Mouse (Mus musculus): ENCODE measurements around the gene N4bp2l2. TPM values are rescaled to one million over a fixed set of nuclear protein-coding genes. Genes with fewer than 3 reads are reported as not detected.

The N4bp2l2 gene
- polyA plus RNA-seq, 2 experiments = 35.0 to 57.3 TPM

GRCm38 (mm10) chr5:150629692-150630091 lies 36.3 kb downstream of the N4bp2l2 start:
- DNase-seq (ENCODE audit: low spot score) = no peak
- H3K27me3 ChIP-seq (ENCODE audit: control insufficient read depth, insufficient read depth, low read length) = no peaks in the 10 kb centered on the region
- H3K4me2 ChIP-seq (replicated peaks; ENCODE audit: low read depth, low read length, severe bottlenecking) = no peak overlapping the region
- H3K9me3 ChIP-seq (ENCODE audit: control insufficient read depth, low read length) = no peaks in the 10 kb centered on the region
- H3K4me3 ChIP-seq (replicated peaks; ENCODE audit: low read length) = no peak overlapping the region
- no peak overlapping the region for H3K27ac ChIP-seq (replicated peaks; ENCODE audit: low read depth, low read length)
- TF ChIP-seq POLR2A (IDR thresholded peaks at IDR 0.05; ENCODE audit: borderline replicate concordance, extremely low read depth, insufficient read depth, insufficient read length) = no peak
- ATAC-seq (ENCODE audit: low FRiP score, low read depth) = no peak
- H3K36me3 ChIP-seq (ENCODE audit: control insufficient read depth, insufficient read depth, low read length) = peaks cover 11% of the 10 kb centered on the region; the same call in 1 of the 2 replicates
- H3K9ac ChIP-seq (ENCODE audit: low read depth, low read length, severe bottlenecking) = no peak overlapping the region
- H3K4me1 ChIP-seq (ENCODE audit: control insufficient read depth, insufficient read depth, low read length) = no peaks in the 10 kb centered on the region
- 83% methylated on average over 2 of the region's 2 CpGs for WGBS

GRCm38 (mm10) chr5:150629272-150629671 lies 36.7 kb downstream of the N4bp2l2 start:
- Histone ChIP-seq H3K4me2 (replicated peaks; ENCODE audit: low read depth, low read length, severe bottlenecking) (no peak overlapping the region), H3K9me3 (ENCODE audit: control insufficient read depth, low read length) (no peaks in the 10 kb centered on the region), H3K36me3 (ENCODE audit: control insufficient read depth, insufficient read depth, low read length) (peaks cover 14% of the 10 kb centered on the region; the same call in 1 of the 2 replicates), H3K4me3 (replicated peaks; ENCODE audit: low read length) (no peak overlapping the region), H3K27ac (replicated peaks; ENCODE audit: low read depth, low read length) (no peak overlapping the region), H3K9ac (ENCODE audit: low read depth, low read length, severe bottlenecking) (no peak overlapping the region), H3K4me1 (ENCODE audit: control insufficient read depth, insufficient read depth, low read length) (no peaks in the 10 kb centered on the region), H3K27me3 (ENCODE audit: control insufficient read depth, insufficient read depth, low read length) (no peaks in the 10 kb centered on the region)
- 87% methylated on average over 1 of the region's 1 CpGs for WGBS
- ATAC-seq (ENCODE audit: low FRiP score, low read depth) = no peak
- no peak for DNase-seq (ENCODE audit: low spot score)
- no peak for TF ChIP-seq POLR2A (IDR thresholded peaks at IDR 0.05; ENCODE audit: borderline replicate concordance, extremely low read depth, insufficient read depth, insufficient read length)

- TF ChIP-seq POLR2A (IDR thresholded peaks at IDR 0.05; ENCODE audit: borderline replicate concordance, extremely low read depth, insufficient read depth, insufficient read length) = no peak
- ATAC-seq (ENCODE audit: low FRiP score, low read depth) = no peak
- Histone ChIP-seq H3K9ac (ENCODE audit: low read depth, low read length, severe bottlenecking) (no peak overlapping the region), H3K4me3 (replicated peaks; ENCODE audit: low read length) (no peak overlapping the region), H3K27me3 (ENCODE audit: control insufficient read depth, insufficient read depth, low read length) (no peaks in the 10 kb centered on the region), H3K4me2 (replicated peaks; ENCODE audit: low read depth, low read length, severe bottlenecking) (no peak overlapping the region), H3K36me3 (ENCODE audit: control insufficient read depth, insufficient read depth, low read length) (peaks cover 4% of the 10 kb centered on the region; the same call in 1 of the 2 replicates), H3K27ac (replicated peaks; ENCODE audit: low read depth, low read length) (no peak overlapping the region), H3K4me1 (ENCODE audit: control insufficient read depth, insufficient read depth, low read length) (no peaks in the 10 kb centered on the region), H3K9me3 (ENCODE audit: control insufficient read depth, low read length) (no peaks in the 10 kb centered on the region)
- WGBS = 92% methylated on average over 7 of the region's 7 CpGs
- DNase-seq (ENCODE audit: low spot score) = no peak
These were observed 40.5 kb downstream of the N4bp2l2 start for GRCm38 (mm10) chr5:150625528-150625927.

GRCm38 (mm10) chr5:150622792-150623191 lies 43.2 kb downstream of the N4bp2l2 start:
- no peak overlapping the region for H3K4me2 ChIP-seq (replicated peaks; ENCODE audit: low read depth, low read length, severe bottlenecking)
- no peaks in the 10 kb centered on the region for H3K27me3 ChIP-seq (ENCODE audit: control insufficient read depth, insufficient read depth, low read length)
- peaks cover 4% of the 10 kb centered on the region; the same call in 1 of the 2 replicates for H3K36me3 ChIP-seq (ENCODE audit: control insufficient read depth, insufficient read depth, low read length)
- DNase-seq (ENCODE audit: low spot score) (no peak), ATAC-seq (ENCODE audit: low FRiP score, low read depth) (no peak)
- no peak overlapping the region for H3K27ac ChIP-seq (replicated peaks; ENCODE audit: low read depth, low read length)
- 19% methylated on average over 1 of the region's 1 CpGs for WGBS
- H3K9ac ChIP-seq (ENCODE audit: low read depth, low read length, severe bottlenecking) = no peak overlapping the region
- TF ChIP-seq POLR2A (IDR thresholded peaks at IDR 0.05; ENCODE audit: borderline replicate concordance, extremely low read depth, insufficient read depth, insufficient read length) = no peak
- no peaks in the 10 kb centered on the region for H3K9me3 ChIP-seq (ENCODE audit: control insufficient read depth, low read length)
- no peaks in the 10 kb centered on the region for H3K4me1 ChIP-seq (ENCODE audit: control insufficient read depth, insufficient read depth, low read length)
- H3K4me3 ChIP-seq (replicated peaks; ENCODE audit: low read length) = no peak overlapping the region

- no peaks in the 10 kb centered on the region for H3K4me1 ChIP-seq (ENCODE audit: control insufficient read depth, insufficient read depth, low read length)
- no peaks in the 10 kb centered on the region for H3K9me3 ChIP-seq (ENCODE audit: control insufficient read depth, low read length)
- ATAC-seq (ENCODE audit: low FRiP score, low read depth) (no peak), DNase-seq (ENCODE audit: low spot score) (no peak)
- H3K9ac ChIP-seq (ENCODE audit: low read depth, low read length, severe bottlenecking) = no peak overlapping the region
- H3K27me3 ChIP-seq (ENCODE audit: control insufficient read depth, insufficient read depth, low read length) = no peaks in the 10 kb centered on the region
- H3K4me2 ChIP-seq (replicated peaks; ENCODE audit: low read depth, low read length, severe bottlenecking) = no peak overlapping the region
- peaks cover 4% of the 10 kb centered on the region; the same call in 1 of the 2 replicates for H3K36me3 ChIP-seq (ENCODE audit: control insufficient read depth, insufficient read depth, low read length)
- H3K4me3 ChIP-seq (replicated peaks; ENCODE audit: low read length) = no peak overlapping the region
- WGBS = 90% methylated on average over 3 of the region's 3 CpGs
- TF ChIP-seq POLR2A (IDR thresholded peaks at IDR 0.05; ENCODE audit: borderline replicate concordance, extremely low read depth, insufficient read depth, insufficient read length) = no peak
- no peak overlapping the region for H3K27ac ChIP-seq (replicated peaks; ENCODE audit: low read depth, low read length)
These were observed 44.4 kb downstream of the N4bp2l2 start for GRCm38 (mm10) chr5:150621592-150621991.

Measured in limb, embryonic 14.5 days (tissue).